Mouse (Mus musculus) layer of hippocampus, postnatal 36 days (tissue): Measurements from ENCODE around the gene Dnaaf3. TPM values are rescaled to one million over a fixed set of nuclear protein-coding genes. Genes with fewer than 3 reads are reported as not detected.

Source experiments
- DNase-seq, 2 experiments: peaks; one replicate each; pipeline ENCODE4 v3.0.0; 2022
- total RNA-seq, 2 experiments: library from RNA; stranded (reverse); gene quantifications; 2 replicates each; pipeline ENCODE4 v1.2.3; 2021

Gene Dnaaf3
- total RNA-seq, 2 experiments from 2014 or later, result 0.38 to 0.65 TPM

GRCm38 (mm10) chr7:4521231-4522003, 10.8 kb downstream of the Dnaaf3 start:
- DNase-seq, result no peak

GRCm38 (mm10) chr7:4518487-4518886, 13.8 kb downstream of the Dnaaf3 start:
- DNase-seq, result no peak

- DNase-seq, result no peak
These were observed 15.8 kb downstream of the Dnaaf3 start, which contains the start of gene Tnnt1 for GRCm38 (mm10) chr7:4516332-4517050. Gene Tnnt1, minus strand, starts transcription at chr7:4516382.

- no peak for DNase-seq
These were observed 16.4 kb downstream of the Dnaaf3 start for GRCm38 (mm10) chr7:4515853-4516252.

GRCm38 (mm10) chr7:4513829-4514712, 18.2 kb downstream of the Dnaaf3 start:
- DNase-seq, result no peak

- no peak for DNase-seq
These were observed 19.0 kb downstream of the Dnaaf3 start for GRCm38 (mm10) chr7:4513236-4513635.

- no peak for DNase-seq
These were observed 20.6 kb downstream of the Dnaaf3 start for GRCm38 (mm10) chr7:4511489-4512224.

DNA sequence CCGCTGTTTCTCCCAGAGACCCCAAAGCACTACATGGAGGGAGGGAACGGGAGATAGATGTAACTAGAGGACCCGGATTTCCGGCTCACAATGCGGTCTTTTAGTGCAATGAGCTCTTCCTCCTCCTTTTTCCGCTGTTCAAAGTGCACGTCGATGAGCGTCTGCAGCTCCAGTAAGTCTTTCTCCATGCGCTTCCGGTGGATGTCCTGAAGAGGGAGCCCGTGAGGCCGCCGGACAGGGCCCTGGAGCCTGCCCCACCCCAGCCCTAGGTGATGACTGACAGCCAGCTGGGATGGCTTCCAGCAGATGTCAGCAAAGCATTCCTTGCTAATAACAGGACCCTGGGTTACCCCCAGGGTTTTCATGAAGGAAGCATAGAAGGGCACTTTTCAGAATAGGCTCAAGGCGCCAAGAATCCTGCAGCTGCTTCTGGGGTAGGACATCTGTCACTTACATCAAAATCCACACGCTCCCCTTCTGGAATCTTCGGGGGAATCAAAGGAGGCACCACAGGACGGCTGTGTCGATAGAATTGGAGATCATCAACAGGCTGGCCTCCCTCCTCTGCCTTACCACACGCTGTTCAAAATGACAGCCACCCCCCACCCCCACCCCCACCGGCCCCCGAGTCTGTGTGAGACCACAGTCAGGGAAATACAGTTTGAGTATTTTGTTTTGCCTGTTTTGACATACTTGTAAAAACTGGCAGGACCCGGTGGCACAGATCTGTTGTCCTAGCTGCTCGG, 22.2 kb downstream of the Dnaaf3 start:
- peak; percentile 29 to 34 for DNase-seq

GRCm38 (mm10) chr7:4508739-4509116, 23.5 kb downstream of the Dnaaf3 start:
- DNase-seq, result no peak

DNA sequence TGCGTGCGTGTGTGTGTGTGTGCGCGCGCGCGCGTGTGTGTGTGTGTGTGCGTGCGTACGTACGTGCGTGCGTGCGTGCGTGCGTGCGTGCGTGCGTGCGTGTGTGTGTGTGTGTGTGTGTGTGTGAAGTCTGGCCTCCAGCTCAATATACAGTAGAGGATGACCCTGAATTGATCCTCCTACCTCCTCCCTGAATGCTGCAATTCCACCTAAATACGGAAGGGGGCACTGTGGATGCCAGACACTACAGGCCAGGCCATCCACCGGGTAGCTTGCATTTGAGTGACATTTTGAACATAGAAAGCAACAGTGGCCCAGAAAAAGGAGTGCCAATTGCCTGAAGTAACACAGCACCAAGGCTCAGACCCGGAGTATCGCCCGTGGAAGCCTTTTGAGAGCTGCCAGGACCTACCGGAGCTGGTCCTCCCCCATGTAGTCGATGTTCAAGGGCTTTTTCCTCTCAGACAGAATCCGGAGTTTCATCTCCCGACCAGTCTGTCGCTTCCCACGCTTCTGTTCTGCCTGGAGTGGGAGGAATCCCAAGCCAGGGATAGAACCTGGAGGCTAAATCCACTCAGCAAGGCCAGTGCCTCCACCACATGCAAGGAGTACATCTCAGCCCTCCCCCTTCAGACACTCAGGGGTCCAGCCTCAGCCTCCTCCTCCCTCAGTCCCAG, 24.1 kb downstream of the Dnaaf3 start:
- no peak for DNase-seq

GRCm38 (mm10) chr7:4507220-4507619, 25.0 kb downstream of the Dnaaf3 start:
- DNase-seq, result no peak

GRCm38 (mm10) chr7:4504646-4505435, 27.4 kb downstream of the Dnaaf3 start:
- no peak for DNase-seq

- no peak for DNase-seq
These were observed 28.4 kb downstream of the Dnaaf3 start for GRCm38 (mm10) chr7:4503858-4504257.

- no peak for DNase-seq
These were observed 29.2 kb downstream of the Dnaaf3 start for GRCm38 (mm10) chr7:4503100-4503499.

GRCm38 (mm10) chr7:4502421-4503090, 29.7 kb downstream of the Dnaaf3 start:
- DNase-seq, result peak; percentile 45 to 60

GRCm38 (mm10) chr7:4501558-4502397, 30.5 kb downstream of the Dnaaf3 start, which contains the start of gene Ppp1r12c:
Gene Ppp1r12c, minus strand, starts transcription at chr7:4501680.
- peak; percentile 97 for DNase-seq

GRCm38 (mm10) chr7:4500892-4501471, 31.3 kb downstream of the Dnaaf3 start:
- peak; percentile 43 to 54 for DNase-seq

DNA sequence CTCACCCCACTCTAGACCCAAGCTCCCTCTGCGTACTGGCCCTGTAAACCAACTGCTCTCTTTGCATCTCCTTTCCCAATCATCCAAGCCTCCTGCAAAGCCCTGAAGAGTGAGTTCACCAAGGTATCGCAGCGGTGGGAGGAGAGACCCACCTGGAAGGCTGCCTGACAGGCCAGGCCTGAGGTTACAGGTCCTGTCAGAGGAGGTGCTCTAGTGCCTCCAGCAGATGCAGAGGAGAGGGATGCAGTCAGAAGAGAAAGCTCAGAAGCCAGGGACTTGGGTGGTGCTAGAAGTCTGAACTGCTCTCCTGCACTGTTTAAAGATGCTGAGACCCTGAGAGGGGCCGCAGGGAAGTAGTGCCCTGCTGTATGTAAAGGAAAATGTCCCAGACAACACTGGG, 33.2 kb downstream of the Dnaaf3 start:
- no peak for DNase-seq
